Mouse (Mus musculus) C2C12 (cell line): ENCODE measurements around the gene Naa20.

Experiments
- CEBPB ChIP-seq: IDR thresholded peaks from one replicate; pipeline ENCODE4 v1.6.1; 2011; ENCODE audit warnings: low read depth, mild to moderate bottlenecking, control low read depth, moderate library complexity
- CTCF ChIP-seq: IDR thresholded peaks from one replicate; pipeline ENCODE4 v1.5.1; 2011; ENCODE audit not compliant: control insufficient read depth, insufficient read depth, insufficient read length
- FOSL1 ChIP-seq: IDR thresholded peaks from one replicate; pipeline ENCODE4 v1.8.0; 2011; ENCODE audit warnings: mild to moderate bottlenecking, low read length; ENCODE audit not compliant: poor library complexity, insufficient read depth, severe bottlenecking
- MAX ChIP-seq: IDR thresholded peaks from one replicate; pipeline ENCODE4 v1.6.1; 2011; ENCODE audit warnings: mild to moderate bottlenecking, control low read depth
- MYOG ChIP-seq: IDR thresholded peaks from one replicate; pipeline ENCODE4 v1.6.1; 2011; ENCODE audit not compliant: control insufficient read depth, insufficient read length; ENCODE audit errors: extremely low read depth
- USF1 ChIP-seq: IDR thresholded peaks from one replicate; pipeline ENCODE4 v1.6.1; 2011; ENCODE audit warnings: low read depth, mild to moderate bottlenecking, control low read depth, moderate library complexity

GRCm38 (mm10) chr2:145957450-145957849, 55.6 kb downstream of the Naa20 start:
- TF ChIP-seq CEBPB (no peak), CTCF (no peak), MAX (no peak), USF1 (no peak), FOSL1 (no peak), MYOG (no peak)
